Mouse (Mus musculus) embryonic facial prominence, embryonic 12.5 days (tissue): Measurements from ENCODE around the gene Atp5j. TPM values are rescaled to one million over a fixed set of nuclear protein-coding genes. Genes with fewer than 3 reads are reported as not detected.

ENCODE experiments used
- ATAC-seq: fragments of 200-750 bp; cut with Nextera tagmentation; 2 replicates; pipeline ENCODE4 v1.8.0; 2017; ENCODE audit not compliant: insufficient number of reproducible peaks, insufficient read depth, low FRiP score, low TSS enrichment
- H3K27ac ChIP-seq: fragments of 300-500 bp; sonication (generic); 2 replicates; pipeline ENCODE4 v1.5.1; 2016; ENCODE audit warnings: mild to moderate bottlenecking
- H3K27me3 ChIP-seq: fragments of 300-500 bp; sonication (generic); 2 replicates; pipeline ENCODE4 v1.6.1; 2016; ENCODE audit warnings: mild to moderate bottlenecking, moderate library complexity
- H3K36me3 ChIP-seq: fragments of 300-500 bp; sonication (generic); 2 replicates; pipeline ENCODE4 v1.6.1; 2016; ENCODE audit warnings: mild to moderate bottlenecking
- H3K4me1 ChIP-seq: fragments of 300-500 bp; sonication (generic); 2 replicates; pipeline ENCODE4 v1.6.1; 2016
- H3K4me2 ChIP-seq: fragments of 300-500 bp; sonication (generic); replicated peaks from 2 replicates; pipeline ENCODE4 v1.6.1; 2016; ENCODE audit warnings: mild to moderate bottlenecking, moderate library complexity
- H3K4me3 ChIP-seq: fragments of 300-500 bp; sonication (generic); 2 replicates; pipeline ENCODE4 v1.5.1; 2016; ENCODE audit warnings: mild to moderate bottlenecking
- H3K9ac ChIP-seq: fragments of 300-500 bp; sonication (generic); 2 replicates; pipeline ENCODE4 v1.6.1; 2016; ENCODE audit warnings: mild to moderate bottlenecking, moderate library complexity
- H3K9me3 ChIP-seq: fragments of 300-500 bp; sonication (generic); 2 replicates; pipeline ENCODE4 v1.6.1; 2016; ENCODE audit warnings: mild to moderate bottlenecking, moderate library complexity
- WGBS: fragments of 180-500 bp; shearing (Covaris S2); methylation state at CpG from one replicate; pipeline ENCODE4 v1.1.7; 2016; 5-methylcytosine and 5-hydroxymethylcytosine counted together
- polyA plus RNA-seq: library from polyadenylated mRNA; unstranded; fragments of >200 nt; fragmentation: Nextera tagmentation; extraction: Ambion mirVana; gene quantifications from 2 replicates; pipeline ENCODE4 v1.2.1, GENCODE M21; 2016

Gene Atp5j
- polyA plus RNA-seq, 1 experiment from 2014 or later: 777 TPM

DNA sequence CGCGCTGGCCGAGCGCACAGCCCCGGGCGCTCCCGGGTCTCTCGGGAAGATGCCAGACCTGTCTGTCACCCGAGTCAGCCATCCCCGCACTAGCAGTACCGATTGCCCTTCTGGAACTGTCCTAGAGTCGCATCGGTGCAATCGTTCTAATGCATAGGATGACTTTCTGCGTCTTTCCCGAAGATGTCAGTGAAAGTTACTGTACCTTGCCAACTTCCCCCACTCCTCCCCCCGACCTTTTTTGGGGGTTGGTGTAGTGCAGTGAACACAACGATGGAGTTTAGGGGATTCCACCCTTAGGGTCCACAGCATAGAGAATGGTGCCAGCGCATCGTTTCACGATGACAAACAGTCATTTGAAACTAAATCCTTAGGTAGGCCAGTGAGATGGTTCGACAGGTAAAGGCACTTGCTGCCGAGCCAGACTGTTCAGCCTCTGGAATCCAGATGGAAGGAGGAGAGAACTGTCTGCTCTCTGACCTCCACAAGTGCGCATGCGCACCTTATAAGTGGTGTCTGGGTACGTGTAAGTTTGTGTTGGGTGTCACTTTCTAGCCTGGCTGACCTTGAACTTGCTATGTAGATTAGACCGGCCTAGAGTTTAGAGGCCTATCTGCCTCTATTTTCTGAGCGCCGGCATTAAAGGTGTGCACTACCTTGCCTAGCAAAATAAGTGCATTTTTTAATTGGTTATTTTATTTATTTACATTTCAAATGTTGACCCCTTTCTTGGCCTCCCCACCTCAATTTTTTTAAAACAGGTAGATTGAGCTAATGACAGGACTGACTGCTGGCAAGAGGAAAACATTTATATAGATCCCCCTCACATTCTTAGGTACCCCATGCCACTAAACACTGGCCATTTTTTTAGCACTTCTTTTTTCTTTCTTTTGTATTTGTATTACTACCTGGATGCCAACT is 658 bp upstream of the Atp5j start:
- Histone ChIP-seq H3K4me2 (peak overlapping the region; percentile 72), H3K9ac (peak overlapping the region; percentile 95), H3K4me3 (peak overlapping the region; percentile 92), H3K27ac (peak overlapping the region; percentile 96), H3K27me3 (no peaks in the 10 kb centered on the region), H3K4me1 (peaks cover 14% of the 10 kb centered on the region), H3K36me3 (peaks cover 25% of the 10 kb centered on the region), H3K9me3 (no peaks in the 10 kb centered on the region)
- WGBS: 7% methylated on average over 29 of the region's 29 CpGs
- peak; percentile 12; the same call in 1 of the 2 replicates for ATAC-seq

DNA sequence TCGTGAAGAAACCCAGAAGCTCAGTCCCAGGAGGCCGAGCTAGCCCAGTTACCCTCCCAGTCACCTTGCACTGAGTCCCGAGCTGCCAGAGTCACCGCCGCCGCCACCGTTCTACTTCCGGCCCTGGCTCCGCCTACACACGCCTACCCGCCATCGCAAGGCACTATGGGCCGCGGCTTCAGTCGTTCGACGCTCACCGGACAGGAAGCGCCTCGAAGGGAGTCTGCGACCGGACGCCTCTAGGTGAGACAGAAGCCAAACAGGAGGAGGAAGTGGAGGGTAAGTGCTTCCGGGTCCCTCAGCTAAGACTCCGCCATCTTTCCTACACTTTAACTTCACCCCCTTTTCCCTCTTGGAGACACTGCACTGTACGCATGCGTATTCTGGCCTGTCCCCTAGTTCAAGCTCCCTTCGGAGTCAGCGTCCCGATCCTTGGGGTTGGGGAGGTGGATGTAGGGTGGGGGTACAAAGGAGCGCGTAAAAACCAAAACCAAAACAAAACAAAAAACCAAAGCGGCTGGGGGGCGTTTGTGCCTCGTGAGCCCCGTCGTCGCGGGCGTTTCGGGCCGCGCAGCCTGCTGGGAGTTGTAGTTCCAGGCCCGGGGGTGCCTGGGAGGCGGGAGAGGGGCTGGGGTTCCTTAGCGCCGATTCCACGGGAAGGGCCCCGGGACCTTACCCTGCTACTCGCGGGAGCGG is 532 bp downstream of the Atp5j start, which contains the start of gene Gabpa:
TSS of gene Gabpa (plus strand) at position 181 of the 696 bp plus-strand sequence.
- Histone ChIP-seq H3K4me1 (peaks cover 14% of the 10 kb centered on the region), H3K27ac (peak within 1 kb of the TSS; percentile 96), H3K4me3 (peak within 1 kb of the TSS; percentile 92), H3K36me3 (peaks cover 33% of the 10 kb centered on the region), H3K27me3 (no peaks in the 10 kb centered on the region), H3K9me3 (no peaks in the 10 kb centered on the region), H3K9ac (peak within 1 kb of the TSS; percentile 95), H3K4me2 (peak within 1 kb of the TSS; percentile 72)
- under 1% methylated on average over 52 of the region's 52 CpGs for WGBS
- peak; percentile 96 for ATAC-seq

DNA sequence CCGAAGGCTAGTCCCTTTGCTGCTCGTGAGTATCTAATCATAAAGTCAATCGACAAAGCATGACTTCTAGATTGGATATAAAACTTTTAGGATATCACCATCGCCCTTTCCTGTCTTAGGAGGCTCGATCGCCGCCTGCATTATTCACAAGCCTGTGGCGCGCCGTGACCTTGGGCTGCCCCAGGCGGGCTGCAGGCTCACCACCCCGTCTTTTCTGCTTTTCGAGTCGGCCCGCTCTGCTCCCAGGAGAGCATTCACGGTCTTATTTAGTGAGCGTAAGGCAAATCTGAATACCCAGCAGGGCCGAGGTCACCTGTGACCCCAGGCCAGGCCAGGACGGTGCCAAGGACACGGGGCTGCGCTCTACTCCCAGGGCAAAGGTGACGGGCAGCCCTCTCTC is 1.1 kb downstream of the Atp5j start:
- H3K36me3 ChIP-seq: peaks cover 36% of the 10 kb centered on the region
- H3K4me3 ChIP-seq: peak overlapping the region; percentile 92
- no peak; the same call in 1 of the 2 replicates for ATAC-seq
- peak overlapping the region; percentile 96 for H3K27ac ChIP-seq
- 1% methylated on average over 22 of the region's 22 CpGs for WGBS
- H3K9ac ChIP-seq: peak overlapping the region; percentile 95
- peaks cover 14% of the 10 kb centered on the region for H3K4me1 ChIP-seq
- H3K27me3 ChIP-seq: no peaks in the 10 kb centered on the region
- no peaks in the 10 kb centered on the region for H3K9me3 ChIP-seq
- H3K4me2 ChIP-seq: peak overlapping the region; percentile 72

DNA sequence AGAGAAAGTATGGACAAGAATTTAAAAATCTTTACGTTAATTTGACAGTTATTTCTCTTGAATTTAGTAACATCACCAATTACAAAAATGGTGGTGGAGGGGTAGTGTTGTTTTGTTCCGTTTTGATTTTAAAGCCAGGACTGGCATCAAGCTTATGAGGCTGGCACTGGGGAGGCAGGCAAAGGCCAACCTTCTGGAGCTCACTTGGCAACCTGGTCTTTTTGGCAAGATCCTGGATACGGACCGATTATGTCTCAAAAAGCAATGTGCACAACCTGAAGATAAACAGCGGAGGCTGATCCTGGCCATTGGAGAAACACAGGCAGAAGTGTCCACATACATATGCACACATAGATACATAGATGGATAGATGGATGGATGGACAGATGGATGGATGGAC is 2.7 kb downstream of the Atp5j start:
- Histone ChIP-seq H3K36me3 (peaks cover 44% of the 10 kb centered on the region), H3K4me2 (no peak overlapping the region), H3K9me3 (no peaks in the 10 kb centered on the region), H3K27ac (no peak overlapping the region), H3K4me3 (no peak overlapping the region), H3K4me1 (peaks cover 14% of the 10 kb centered on the region), H3K27me3 (no peaks in the 10 kb centered on the region), H3K9ac (no peak overlapping the region)
- ATAC-seq: no peak
- 96% methylated on average over 5 of the region's 5 CpGs for WGBS

DNA sequence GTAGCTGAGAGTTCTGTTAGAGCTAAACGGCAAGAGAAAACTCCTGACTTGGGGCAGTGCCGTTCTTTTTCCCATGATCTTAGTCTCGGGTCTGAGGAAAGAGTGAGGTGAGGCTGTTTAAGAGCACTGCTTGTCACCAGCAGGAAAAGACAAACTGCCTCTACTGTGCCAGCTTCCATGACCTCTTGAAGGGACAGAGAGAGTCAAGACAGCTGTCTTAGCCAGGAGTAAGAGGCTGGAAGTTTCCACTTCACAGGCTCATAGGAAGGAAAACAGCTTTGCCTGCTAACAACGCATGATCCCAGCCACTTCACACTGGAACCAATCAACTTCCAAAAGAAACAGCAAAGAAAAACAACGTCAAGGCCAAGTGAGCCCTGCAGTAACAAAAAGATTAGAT is 3.7 kb downstream of the Atp5j start:
- no peaks in the 10 kb centered on the region for H3K27me3 ChIP-seq
- H3K4me2 ChIP-seq: no peak overlapping the region
- ATAC-seq: no peak
- H3K9ac ChIP-seq: no peak overlapping the region
- H3K36me3 ChIP-seq: peaks cover 53% of the 10 kb centered on the region
- H3K4me3 ChIP-seq: no peak overlapping the region
- H3K27ac ChIP-seq: no peak overlapping the region
- peaks cover 11% of the 10 kb centered on the region for H3K4me1 ChIP-seq
- WGBS: 90% methylated on average over 5 of the region's 5 CpGs
- no peaks in the 10 kb centered on the region for H3K9me3 ChIP-seq

DNA sequence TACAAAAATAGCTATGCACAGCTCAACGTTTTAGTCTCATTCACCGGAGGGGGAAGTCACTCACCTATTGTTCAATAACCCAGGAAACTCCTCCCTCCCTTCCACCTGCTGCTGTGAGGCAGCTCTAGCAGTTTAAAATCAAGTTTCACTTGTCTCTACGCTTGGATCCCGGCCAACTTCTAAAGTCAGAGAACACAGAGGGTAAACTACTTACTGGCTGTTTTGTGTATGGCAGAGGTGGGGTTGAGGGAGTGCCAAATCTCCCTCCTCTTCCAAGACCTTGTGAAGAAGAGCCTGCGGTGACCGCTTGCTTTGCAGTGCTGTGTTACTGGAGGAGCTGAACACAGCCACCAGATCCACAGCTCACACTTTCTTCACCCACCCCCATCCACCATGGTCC is 10.4 kb downstream of the Atp5j start:
- H3K9me3 ChIP-seq: no peaks in the 10 kb centered on the region
- H3K36me3 ChIP-seq: peaks cover 56% of the 10 kb centered on the region
- no peaks in the 10 kb centered on the region for H3K4me1 ChIP-seq
- no peak overlapping the region for H3K4me2 ChIP-seq
- no peak overlapping the region for H3K9ac ChIP-seq
- H3K27me3 ChIP-seq: no peaks in the 10 kb centered on the region
- WGBS: 81% methylated on average over 6 of the region's 6 CpGs
- H3K4me3 ChIP-seq: no peak overlapping the region
- ATAC-seq: no peak
- H3K27ac ChIP-seq: no peak overlapping the region

DNA sequence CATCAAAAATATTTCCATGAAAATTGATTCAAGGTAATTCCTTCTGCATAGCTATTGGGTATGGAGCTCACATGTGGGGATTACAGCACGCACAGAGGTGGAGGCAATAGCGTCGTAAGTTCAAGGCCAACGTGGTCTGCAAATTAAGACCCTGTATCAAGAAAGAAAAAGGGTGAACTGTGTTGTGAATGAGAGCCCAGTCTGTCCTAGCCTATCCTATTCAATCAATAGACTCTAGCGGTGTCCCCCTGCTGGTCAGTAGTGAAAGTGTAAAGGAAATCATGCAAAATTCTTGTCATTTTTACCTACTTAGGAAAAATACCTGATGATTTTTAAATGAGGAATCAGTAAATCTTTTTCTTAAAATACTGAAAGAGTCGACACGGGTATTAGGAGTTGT is 18.0 kb downstream of the Atp5j start:
- Histone ChIP-seq H3K27ac (no peak overlapping the region), H3K4me3 (no peak overlapping the region), H3K9me3 (no peaks in the 10 kb centered on the region), H3K9ac (no peak overlapping the region), H3K4me2 (no peak overlapping the region), H3K36me3 (no peaks in the 10 kb centered on the region), H3K27me3 (no peaks in the 10 kb centered on the region), H3K4me1 (no peaks in the 10 kb centered on the region)
- WGBS: 33% methylated on average over 7 of the region's 7 CpGs
- ATAC-seq: no peak

DNA sequence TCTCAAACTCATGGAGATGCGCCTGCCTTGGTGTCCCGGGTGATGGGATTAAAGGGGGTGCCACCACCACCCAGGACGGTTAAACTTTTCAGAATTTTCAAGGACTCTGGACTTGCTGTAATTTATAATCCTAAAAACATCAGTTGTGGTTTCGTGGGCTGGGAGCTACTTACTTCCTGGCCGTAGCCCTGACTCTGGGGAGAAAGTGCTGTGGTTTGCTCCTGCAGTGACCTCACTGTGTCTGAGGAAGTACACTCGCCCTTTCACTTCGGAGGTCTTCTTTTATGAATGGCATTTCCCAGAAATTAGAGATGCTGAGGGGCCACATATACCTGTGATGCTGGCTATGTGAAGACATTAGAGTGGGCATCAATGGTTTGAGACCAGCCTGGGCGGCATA is 20.9 kb downstream of the Atp5j start:
- H3K4me2 ChIP-seq: no peak overlapping the region
- H3K27ac ChIP-seq: no peak overlapping the region
- no peak overlapping the region for H3K9ac ChIP-seq
- no peaks in the 10 kb centered on the region for H3K36me3 ChIP-seq
- ATAC-seq: no peak
- no peaks in the 10 kb centered on the region for H3K27me3 ChIP-seq
- no peaks in the 10 kb centered on the region for H3K4me1 ChIP-seq
- H3K4me3 ChIP-seq: no peak overlapping the region
- H3K9me3 ChIP-seq: no peaks in the 10 kb centered on the region
- 71% methylated on average over 8 of the region's 8 CpGs for WGBS

DNA sequence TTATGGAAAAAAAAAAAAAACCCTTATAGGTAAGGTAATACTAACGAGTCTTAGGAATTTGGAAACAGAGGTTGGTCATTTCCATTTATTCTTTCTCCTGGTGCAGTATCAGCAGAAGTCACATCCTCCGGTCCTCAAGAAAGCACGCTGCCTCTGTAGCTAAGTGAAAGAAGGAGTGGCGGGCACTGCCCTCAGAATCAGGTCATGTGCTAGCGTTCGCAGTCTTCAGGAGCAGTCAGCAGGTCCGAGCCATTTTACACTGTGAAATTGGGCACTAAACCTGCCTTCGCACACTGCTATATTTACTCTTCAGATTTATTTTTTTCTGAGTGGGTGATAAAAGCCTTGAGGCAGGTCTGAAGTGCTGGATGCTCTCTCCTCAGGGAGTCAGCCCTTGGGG is 21.6 kb downstream of the Atp5j start:
- H3K27ac ChIP-seq: no peak overlapping the region
- no peaks in the 10 kb centered on the region for H3K36me3 ChIP-seq
- 79% methylated on average over 8 of the region's 8 CpGs for WGBS
- no peak overlapping the region for H3K4me3 ChIP-seq
- no peak overlapping the region for H3K4me2 ChIP-seq
- ATAC-seq: no peak
- H3K4me1 ChIP-seq: no peaks in the 10 kb centered on the region
- H3K27me3 ChIP-seq: no peaks in the 10 kb centered on the region
- H3K9ac ChIP-seq: no peak overlapping the region
- no peaks in the 10 kb centered on the region for H3K9me3 ChIP-seq

DNA sequence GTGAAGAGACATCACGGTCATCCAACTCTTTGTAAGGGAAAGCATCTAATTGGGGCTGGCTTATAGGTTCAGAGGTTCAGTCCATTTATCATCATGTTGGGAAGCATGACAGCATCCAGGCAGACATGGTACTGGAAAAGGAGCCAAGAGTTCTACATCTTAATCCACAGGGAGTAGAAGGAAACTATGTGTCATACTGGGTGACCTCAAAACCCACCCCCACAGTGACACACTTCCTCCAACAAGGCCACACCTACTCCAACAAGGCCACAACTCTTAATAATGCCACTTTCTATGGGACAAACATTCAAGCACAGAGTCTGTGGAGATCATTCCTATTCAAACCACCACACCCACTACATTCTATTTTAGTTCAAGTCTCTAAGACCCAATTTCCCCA is 25.2 kb downstream of the Atp5j start:
- H3K9me3 ChIP-seq: peaks cover 5% of the 10 kb centered on the region; the same call in 1 of the 2 replicates
- no peak overlapping the region for H3K27ac ChIP-seq
- no peaks in the 10 kb centered on the region for H3K36me3 ChIP-seq
- H3K4me1 ChIP-seq: no peaks in the 10 kb centered on the region
- no peak overlapping the region for H3K4me3 ChIP-seq
- no peak overlapping the region for H3K4me2 ChIP-seq
- ATAC-seq: no peak
- H3K27me3 ChIP-seq: no peaks in the 10 kb centered on the region
- 89% methylated on average over 1 of the region's 1 CpGs for WGBS
- no peak overlapping the region for H3K9ac ChIP-seq

DNA sequence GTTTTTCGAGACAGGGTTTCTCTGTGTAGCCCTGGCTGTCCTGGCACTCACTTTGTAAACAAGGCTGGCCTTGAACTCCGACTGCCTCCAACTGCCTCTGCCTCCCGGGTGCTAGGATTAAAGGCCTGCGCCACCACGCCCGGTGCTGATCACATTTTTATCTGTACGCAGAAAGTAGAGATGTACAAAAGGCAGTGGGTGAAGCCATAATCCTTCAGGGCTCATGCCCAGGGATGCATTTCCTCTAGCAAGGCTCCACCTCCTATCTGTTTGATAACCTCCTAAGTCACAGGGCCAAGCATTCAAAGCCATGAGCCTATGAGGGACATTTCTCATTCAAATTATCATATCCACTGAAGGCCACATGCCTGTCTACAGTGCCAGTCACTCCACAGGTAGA is 27.6 kb downstream of the Atp5j start:
- no peak for ATAC-seq
- H3K4me1 ChIP-seq: no peaks in the 10 kb centered on the region
- H3K27ac ChIP-seq: no peak overlapping the region
- H3K27me3 ChIP-seq: no peaks in the 10 kb centered on the region
- WGBS: 94% methylated on average over 7 of the region's 7 CpGs
- no peak overlapping the region for H3K9ac ChIP-seq
- no peak overlapping the region for H3K4me3 ChIP-seq
- no peak overlapping the region for H3K4me2 ChIP-seq
- H3K36me3 ChIP-seq: no peaks in the 10 kb centered on the region
- peaks cover 5% of the 10 kb centered on the region; the same call in 1 of the 2 replicates for H3K9me3 ChIP-seq

DNA sequence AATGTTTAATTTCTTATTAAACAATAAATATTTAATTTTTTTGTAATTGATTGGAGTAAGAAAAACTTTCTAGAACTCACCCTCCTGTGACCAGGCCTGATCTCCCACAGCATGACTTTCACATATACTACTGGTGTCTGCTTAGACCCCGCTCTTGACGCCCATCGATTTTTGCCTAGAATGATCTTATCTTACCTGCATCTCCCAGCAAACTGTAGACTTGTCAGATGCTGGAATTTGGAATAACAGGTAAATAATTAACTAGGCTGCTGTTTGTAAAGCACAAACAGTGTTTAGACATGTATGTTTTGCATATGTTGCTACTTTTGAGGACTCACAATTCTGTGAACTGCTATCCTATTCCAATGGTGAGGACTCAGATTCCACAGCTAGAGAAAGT is 29.2 kb downstream of the Atp5j start:
- no peak for ATAC-seq
- H3K27ac ChIP-seq: no peak overlapping the region
- no peak overlapping the region for H3K9ac ChIP-seq
- no peak overlapping the region for H3K4me3 ChIP-seq
- 95% methylated on average over 3 of the region's 3 CpGs for WGBS
- no peak overlapping the region for H3K4me2 ChIP-seq
- H3K9me3 ChIP-seq: peaks cover 5% of the 10 kb centered on the region; the same call in 1 of the 2 replicates
- H3K36me3 ChIP-seq: no peaks in the 10 kb centered on the region
- no peaks in the 10 kb centered on the region for H3K27me3 ChIP-seq
- H3K4me1 ChIP-seq: no peaks in the 10 kb centered on the region
